Mouse (Mus musculus): ENCODE measurements around the gene Draxin. TPM values are rescaled to one million over a fixed set of nuclear protein-coding genes. Genes with fewer than 3 reads are reported as not detected.

Draxin gene
- total and polyA plus RNA-seq, 3 experiments, result 0.16 TPM; not detected in 2

GRCm38 (mm10) chr4:148085131-148085906, 45.2 kb downstream of the Draxin start:
- Histone ChIP-seq H3K4me1 (ENCODE audit: insufficient read depth, low read depth, low read length) (peaks cover 49% of the 10 kb centered on the region), H3K4me3 (ENCODE audit: low read depth, low read length) (no peak overlapping the region), H3K9me3 (replicated peaks) (no peaks in the 10 kb centered on the region), H3K27me3 (ENCODE audit: insufficient read depth, low read length) (no peaks in the 10 kb centered on the region), H3K36me3 (replicated peaks) (peaks cover 47% of the 10 kb centered on the region)
- DNase-seq (ENCODE audit: low spot score), result no peak
- TF ChIP-seq CTCF (IDR thresholded peaks at IDR 0.05; ENCODE audit: low read depth, low read length) (no peak), GATA2 (IDR thresholded peaks at IDR 0.05; ENCODE audit: borderline replicate concordance, low read depth, low read length) (no peak), TAL1 (conservative IDR thresholded peaks at IDR 0.05; ENCODE audit: low read depth, low read length) (no peak), GATA1 (IDR thresholded peaks at IDR 0.05; ENCODE audit: borderline replicate concordance, low read length) (no peak), POLR2AphosphoS5 (IDR thresholded peaks at IDR 0.05; ENCODE audit: insufficient replicate concordance, low read depth, low read length) (no peak)
- ATAC-seq (ENCODE audit: extremely low read depth, insufficient number of reproducible peaks, low FRiP score, poor library complexity, severe bottlenecking), result no peak

- DNase-seq (ENCODE audit: low spot score) (no peak), ATAC-seq (ENCODE audit: extremely low read depth, insufficient number of reproducible peaks, low FRiP score, poor library complexity, severe bottlenecking) (no peak)
- Histone ChIP-seq H3K27me3 (ENCODE audit: insufficient read depth, low read length) (no peaks in the 10 kb centered on the region), H3K9me3 (replicated peaks) (no peaks in the 10 kb centered on the region), H3K4me1 (ENCODE audit: insufficient read depth, low read depth, low read length) (peaks cover 49% of the 10 kb centered on the region), H3K36me3 (replicated peaks) (peaks cover 57% of the 10 kb centered on the region), H3K4me3 (ENCODE audit: low read depth, low read length) (peak overlapping the region; percentile 33; the same call in 1 of the 2 replicates)
- no peak for TF ChIP-seq CTCF (IDR thresholded peaks at IDR 0.05; ENCODE audit: low read depth, low read length)
- no peak for TF ChIP-seq POLR2AphosphoS5 (IDR thresholded peaks at IDR 0.05; ENCODE audit: insufficient replicate concordance, low read depth, low read length)
- no peak for TF ChIP-seq TAL1 (conservative IDR thresholded peaks at IDR 0.05; ENCODE audit: low read depth, low read length)
- TF ChIP-seq GATA2 (IDR thresholded peaks at IDR 0.05; ENCODE audit: borderline replicate concordance, low read depth, low read length), result no peak
- TF ChIP-seq GATA1 (IDR thresholded peaks at IDR 0.05; ENCODE audit: borderline replicate concordance, low read length), result no peak
These were observed 46.2 kb downstream of the Draxin start for GRCm38 (mm10) chr4:148084261-148084714.

GRCm38 (mm10) chr4:148083176-148083899, 47.2 kb downstream of the Draxin start:
- Histone ChIP-seq H3K4me1 (ENCODE audit: insufficient read depth, low read depth, low read length) (peaks cover 49% of the 10 kb centered on the region), H3K36me3 (replicated peaks) (peaks cover 60% of the 10 kb centered on the region), H3K4me3 (ENCODE audit: low read depth, low read length) (no peak overlapping the region), H3K9me3 (replicated peaks) (no peaks in the 10 kb centered on the region), H3K27me3 (ENCODE audit: insufficient read depth, low read length) (no peaks in the 10 kb centered on the region)
- ATAC-seq (ENCODE audit: extremely low read depth, insufficient number of reproducible peaks, low FRiP score, poor library complexity, severe bottlenecking) (peak; percentile 35; the same call in 1 of the 2 replicates), DNase-seq (ENCODE audit: low spot score) (no peak)
- TF ChIP-seq POLR2AphosphoS5 (IDR thresholded peaks at IDR 0.05; ENCODE audit: insufficient replicate concordance, low read depth, low read length) (no peak), TAL1 (conservative IDR thresholded peaks at IDR 0.05; ENCODE audit: low read depth, low read length) (no peak), CTCF (IDR thresholded peaks at IDR 0.05; ENCODE audit: low read depth, low read length) (no peak), GATA1 (IDR thresholded peaks at IDR 0.05; ENCODE audit: borderline replicate concordance, low read length) (no peak), GATA2 (IDR thresholded peaks at IDR 0.05; ENCODE audit: borderline replicate concordance, low read depth, low read length) (no peak)

GRCm38 (mm10) chr4:148082257-148083044, 48.0 kb downstream of the Draxin start:
- no peaks in the 10 kb centered on the region for H3K27me3 ChIP-seq (ENCODE audit: insufficient read depth, low read length)
- H3K4me3 ChIP-seq (ENCODE audit: low read depth, low read length), result no peak overlapping the region
- peaks cover 40% of the 10 kb centered on the region for H3K4me1 ChIP-seq (ENCODE audit: insufficient read depth, low read depth, low read length)
- TF ChIP-seq GATA2 (IDR thresholded peaks at IDR 0.05; ENCODE audit: borderline replicate concordance, low read depth, low read length) (no peak), GATA1 (IDR thresholded peaks at IDR 0.05; ENCODE audit: borderline replicate concordance, low read length) (no peak), CTCF (IDR thresholded peaks at IDR 0.05; ENCODE audit: low read depth, low read length) (peak; percentile 61)
- DNase-seq (ENCODE audit: low spot score) (peak; percentile 30), ATAC-seq (ENCODE audit: extremely low read depth, insufficient number of reproducible peaks, low FRiP score, poor library complexity, severe bottlenecking) (no peak; the same call in 1 of the 2 replicates)
- peaks cover 61% of the 10 kb centered on the region for H3K36me3 ChIP-seq (replicated peaks)
- H3K9me3 ChIP-seq (replicated peaks), result no peaks in the 10 kb centered on the region

- ATAC-seq (ENCODE audit: extremely low read depth, insufficient number of reproducible peaks, low FRiP score, poor library complexity, severe bottlenecking), result no peak
- H3K36me3 ChIP-seq (replicated peaks), result peaks cover 57% of the 10 kb centered on the region
- TF ChIP-seq POLR2AphosphoS5 (IDR thresholded peaks at IDR 0.05; ENCODE audit: insufficient replicate concordance, low read depth, low read length) (no peak), TAL1 (conservative IDR thresholded peaks at IDR 0.05; ENCODE audit: low read depth, low read length) (no peak), GATA2 (IDR thresholded peaks at IDR 0.05; ENCODE audit: borderline replicate concordance, low read depth, low read length) (no peak), CTCF (IDR thresholded peaks at IDR 0.05; ENCODE audit: low read depth, low read length) (no peak), GATA1 (IDR thresholded peaks at IDR 0.05; ENCODE audit: borderline replicate concordance, low read length) (no peak)
These were observed 49.3 kb downstream of the Draxin start for GRCm38 (mm10) chr4:148081201-148081600.

More at GRCm38 (mm10) chr4:148081201-148081600, 49.3 kb downstream of the Draxin start:
- Histone ChIP-seq H3K27me3 (ENCODE audit: insufficient read depth, low read length) (no peaks in the 10 kb centered on the region), H3K4me1 (ENCODE audit: insufficient read depth, low read depth, low read length) (peaks cover 29% of the 10 kb centered on the region), H3K4me3 (ENCODE audit: low read depth, low read length) (no peak overlapping the region), H3K9me3 (replicated peaks) (no peaks in the 10 kb centered on the region)
- no peak for DNase-seq (ENCODE audit: low spot score)

All from G1E (cell line).